Mouse (Mus musculus) adrenal gland, postnatal 14 days (tissue): Measurements from ENCODE around the gene Zc3hc1. TPM values are rescaled to one million over a fixed set of nuclear protein-coding genes. Genes with fewer than 3 reads are reported as not detected.
A peak's percentile ranks its signal among the peaks of the same experiment; 100 is the strongest.
"Not testable (repeated sequence)": the region's sequence is repeated elsewhere in the genome, so short reads cannot be mapped to it uniquely, and the experiment has no call there.

Source experiments
- DNase-seq: peaks from one replicate; pipeline ENCODE4 v3.0.0; 2021; ENCODE audit warnings: mixed read lengths
- long read RNA-seq, 2 experiments: library from polyadenylated mRNA; stranded (forward); transcript quantifications; one replicate each; pipeline ENCODE4 v2.0.0; 2021
- total RNA-seq: library from RNA; stranded (reverse); gene quantifications from 2 replicates; pipeline ENCODE4 v1.2.3, GENCODE M21; 2021

The Zc3hc1 gene
- total RNA-seq, result 16.4 and 22.4 TPM in 2 replicates
- long read RNA-seq, experiment 1, transcript Zc3hc1-201 (10 exons, 1,824 nt), result major isoform, 55 of 57 reads
- long read RNA-seq, experiment 1, partial matches to known transcripts, result 1 of 57 reads
- long read RNA-seq, experiment 1, other reads (novel, unspliced or antisense), result 0 of 57 reads
- long read RNA-seq, experiment 2, transcript Zc3hc1-201 (10 exons, 1,824 nt), result major isoform, 39 of 40 reads
- long read RNA-seq, experiment 2, partial matches to known transcripts, result 0 of 40 reads
- long read RNA-seq, experiment 2, other reads (novel, unspliced or antisense), result 1 of 40 reads

DNA sequence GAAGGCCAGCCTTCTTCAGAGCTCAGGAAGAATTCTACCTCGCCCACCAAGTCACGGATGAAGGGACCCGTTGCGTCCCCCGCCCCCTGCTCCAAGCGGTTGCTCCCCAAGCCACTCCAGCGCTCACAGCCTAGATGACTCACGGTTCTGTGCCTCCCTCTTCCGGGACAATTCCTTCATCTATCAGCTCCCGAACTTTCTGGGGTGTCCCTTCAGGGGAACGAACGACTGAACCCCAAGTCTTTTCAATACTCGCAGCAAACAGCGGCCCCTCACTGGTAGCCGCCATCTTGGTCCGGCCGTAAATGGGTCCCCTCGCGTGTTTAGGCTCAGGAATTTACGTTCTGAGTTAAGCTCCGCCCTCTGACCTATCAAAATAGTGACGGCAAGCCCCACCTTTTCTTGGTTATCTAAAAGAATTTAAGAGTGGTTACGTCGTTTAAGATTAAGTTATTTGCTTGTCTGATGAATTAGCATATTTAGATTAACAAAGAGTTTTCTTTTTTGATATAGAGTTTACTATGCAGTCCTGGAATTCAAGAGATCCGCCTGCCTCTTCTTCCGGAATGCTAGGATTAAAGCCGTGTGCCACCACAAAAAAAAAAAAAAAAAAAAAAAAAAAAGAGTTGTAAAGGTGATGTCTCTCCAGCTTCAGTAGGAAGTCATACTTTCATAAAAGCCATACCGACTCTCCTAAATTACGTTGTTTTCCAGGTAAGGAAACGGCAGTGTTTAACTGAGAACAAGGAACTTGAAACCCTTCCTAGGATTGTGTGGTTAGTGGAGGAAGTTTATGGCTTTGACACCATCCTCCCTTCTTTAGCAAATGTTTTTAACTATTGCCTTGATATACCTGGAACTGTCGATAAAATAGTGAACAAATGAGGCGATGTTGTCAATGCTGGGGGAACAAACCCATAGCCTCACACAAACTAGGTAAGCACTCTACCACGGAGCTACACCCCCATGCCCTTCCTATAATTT, at the start of gene Zc3hc1:
TSS of gene Zc3hc1 (minus strand) at position 315 of the 984 bp plus-strand sequence.
- peak; percentile 88 for DNase-seq

DNA sequence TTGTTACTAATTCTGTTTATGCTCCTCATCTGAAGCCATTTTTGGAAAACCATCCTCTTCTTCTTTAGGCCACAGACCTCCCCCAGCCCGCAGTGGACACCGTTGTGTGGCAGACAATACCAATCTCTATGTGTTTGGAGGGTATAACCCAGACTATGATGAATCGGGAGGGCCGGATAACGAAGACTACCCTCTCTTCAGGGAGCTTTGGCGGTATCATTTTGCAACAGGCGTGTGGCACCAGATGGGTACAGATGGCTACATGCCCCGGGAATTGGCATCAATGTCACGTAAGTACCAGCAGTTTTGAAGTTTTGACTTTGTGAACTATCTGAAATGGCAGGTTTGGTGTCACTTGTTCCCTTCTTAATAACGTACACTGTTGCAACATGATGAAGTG, 48.7 kb upstream of the Zc3hc1 start:
- DNase-seq, result no peak

DNA sequence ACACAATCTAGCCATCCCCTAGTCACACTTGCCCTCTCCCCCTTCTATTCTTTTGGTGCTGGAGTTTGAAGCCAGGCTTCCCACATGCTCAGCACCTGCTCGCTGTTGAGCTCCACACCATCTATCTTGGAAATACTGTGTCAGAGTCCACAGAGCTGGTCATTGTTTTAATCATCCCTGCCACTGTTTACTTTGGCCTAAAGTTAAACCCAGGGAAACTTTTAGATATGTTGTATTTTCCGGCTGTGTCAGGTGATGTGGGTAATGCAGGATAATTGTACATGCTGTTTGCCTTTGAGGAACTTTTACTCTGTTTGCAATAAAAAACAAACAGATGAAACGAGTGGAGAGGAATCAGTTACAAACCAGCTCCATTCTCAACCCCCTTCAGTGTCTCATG, 46.2 kb upstream of the Zc3hc1 start:
- DNase-seq, result no peak

DNA sequence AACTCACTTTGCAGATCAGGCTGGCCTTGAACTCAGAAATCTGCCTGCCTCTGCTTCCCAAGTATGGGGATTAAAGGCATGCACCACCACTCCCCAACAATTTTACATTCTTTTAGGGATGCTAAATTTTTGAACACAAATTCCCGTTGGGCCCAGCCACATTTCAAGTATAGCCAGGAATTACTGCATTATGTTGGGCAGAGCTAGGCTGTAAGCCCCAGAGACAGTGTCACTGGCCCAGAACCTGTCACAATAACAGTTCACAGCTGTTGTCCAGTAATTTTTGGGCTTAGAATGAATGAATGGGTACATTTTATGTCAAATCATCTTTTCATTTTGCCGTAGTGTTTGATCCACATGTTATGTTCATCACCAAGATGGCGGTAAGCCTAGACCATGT, 45.6 kb upstream of the Zc3hc1 start:
- no peak for DNase-seq

DNA sequence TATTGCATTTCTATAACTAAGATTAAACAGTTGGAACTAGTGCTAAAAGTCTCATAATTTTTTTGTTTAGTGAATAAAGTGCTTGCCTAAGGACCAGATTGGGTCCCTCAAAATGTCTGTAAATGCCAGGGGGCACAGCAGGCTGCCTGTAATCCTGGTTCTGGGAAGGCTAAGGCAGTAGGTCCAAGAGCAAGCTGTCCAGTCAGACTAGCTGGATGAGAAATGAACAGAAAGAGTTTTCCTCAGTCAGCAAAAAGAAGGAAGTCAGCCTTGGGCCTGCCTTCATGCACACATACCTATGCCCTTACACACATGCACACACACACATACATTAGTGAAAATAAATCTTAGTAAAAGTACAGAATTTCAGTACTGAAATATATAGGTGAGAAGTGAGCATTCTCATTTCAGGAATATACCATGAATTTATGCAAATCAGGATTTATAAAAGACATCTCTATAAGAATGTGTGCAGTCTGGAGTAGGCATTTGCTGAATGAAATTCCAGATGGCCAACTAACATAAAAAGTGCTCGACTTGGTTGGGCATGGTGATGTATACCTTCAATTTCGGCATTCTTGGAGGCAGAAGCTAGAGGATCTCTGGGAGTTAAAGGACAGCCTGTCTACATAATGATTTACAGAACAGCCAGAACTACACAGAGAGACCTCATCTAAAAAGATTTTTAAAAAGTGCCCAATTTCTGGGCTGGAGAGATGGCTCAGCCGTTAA, 41.8 kb upstream of the Zc3hc1 start:
- DNase-seq, result no peak

DNA sequence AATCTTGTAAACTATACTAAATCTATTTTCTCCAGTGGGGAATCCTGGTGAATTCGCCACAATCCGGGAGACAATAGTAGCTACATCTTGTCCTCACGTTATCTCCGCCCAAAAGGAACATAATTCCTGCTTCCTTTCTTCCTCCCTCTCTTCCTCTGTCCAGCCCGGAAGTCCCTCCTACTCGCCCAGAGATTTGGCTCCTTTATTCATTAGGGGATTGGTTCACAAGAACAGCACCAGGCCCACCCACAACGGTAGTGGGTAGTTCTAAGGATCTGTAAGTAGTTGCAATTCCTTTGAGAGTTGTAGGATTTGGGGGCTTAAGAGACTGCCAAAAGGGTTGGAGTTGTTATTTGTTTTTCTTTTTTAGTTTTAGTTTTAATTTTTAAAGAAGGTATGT, 26.0 kb upstream of the Zc3hc1 start:
- no peak for DNase-seq

DNA sequence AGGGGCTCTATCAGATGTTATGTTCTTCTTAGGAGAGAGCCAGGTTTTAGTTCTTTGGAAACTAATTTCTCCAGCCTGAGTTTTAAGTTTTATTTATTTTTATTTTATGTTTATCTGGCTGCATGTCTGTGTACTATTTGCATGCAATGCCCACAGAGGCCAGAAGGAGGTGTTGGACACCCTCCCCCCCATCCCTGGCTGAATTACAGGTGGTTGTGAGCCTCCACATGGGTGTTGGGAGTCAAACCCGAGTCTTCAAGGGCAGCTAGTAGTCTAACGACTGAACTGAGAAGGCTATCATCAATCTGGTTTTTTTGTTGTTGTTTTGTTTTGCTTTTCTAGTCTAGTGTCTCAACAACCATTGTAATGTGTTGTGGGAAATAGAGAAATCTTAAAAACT, 25.3 kb upstream of the Zc3hc1 start:
- DNase-seq, result no peak

DNA sequence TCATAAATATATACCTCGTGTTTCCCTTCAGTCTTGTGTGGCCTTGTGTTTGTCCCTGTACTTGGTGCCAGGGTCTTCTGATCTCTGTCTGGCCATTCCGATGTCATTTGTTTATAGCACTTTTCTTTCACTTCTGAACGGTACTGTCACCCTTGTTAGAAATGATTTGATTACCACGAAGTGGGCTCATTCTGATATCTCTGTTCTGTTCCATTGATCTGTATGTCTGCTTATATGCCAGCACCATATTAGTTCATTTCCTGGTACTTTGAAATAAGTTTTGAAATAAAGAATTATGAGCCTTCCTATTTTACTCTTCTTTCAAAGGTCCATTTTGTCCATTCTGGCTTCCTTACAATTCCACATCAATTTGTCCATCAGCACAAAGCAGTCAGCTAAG, 20.5 kb upstream of the Zc3hc1 start:
- peak; percentile 20 for DNase-seq

DNA sequence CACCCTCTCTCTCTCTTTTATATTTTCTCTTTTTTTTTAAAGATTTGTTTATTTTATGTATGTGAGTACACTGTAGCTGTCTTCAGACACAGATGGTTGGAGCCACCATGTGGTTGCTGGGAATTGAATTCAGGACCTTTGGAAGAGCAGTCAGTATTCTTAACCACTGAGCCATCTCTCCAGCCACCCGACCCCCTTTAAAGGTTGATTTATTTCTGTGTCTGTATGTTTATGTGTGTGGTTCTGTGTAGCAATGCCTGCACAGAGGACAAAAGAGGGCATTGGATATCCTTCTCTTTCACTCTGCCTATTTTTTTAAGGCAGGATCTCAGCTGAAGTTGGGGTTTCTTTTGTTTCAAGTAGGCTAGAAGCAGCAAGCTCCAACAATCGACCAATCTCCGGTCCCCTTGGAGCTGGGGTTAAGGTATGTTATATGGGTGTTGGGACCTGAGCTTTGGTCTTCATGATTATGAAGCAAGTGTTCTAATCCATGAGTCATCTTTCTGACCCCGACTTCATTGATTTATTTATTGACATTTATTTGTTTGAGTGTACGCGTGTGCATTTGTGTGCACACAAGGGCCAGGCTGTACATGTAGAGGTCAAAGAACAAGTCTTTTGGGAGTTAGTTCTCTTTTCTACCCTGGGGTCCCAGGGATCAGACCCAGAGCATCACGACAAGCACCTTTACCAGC, 18.7 kb upstream of the Zc3hc1 start:
- no peak for DNase-seq

DNA sequence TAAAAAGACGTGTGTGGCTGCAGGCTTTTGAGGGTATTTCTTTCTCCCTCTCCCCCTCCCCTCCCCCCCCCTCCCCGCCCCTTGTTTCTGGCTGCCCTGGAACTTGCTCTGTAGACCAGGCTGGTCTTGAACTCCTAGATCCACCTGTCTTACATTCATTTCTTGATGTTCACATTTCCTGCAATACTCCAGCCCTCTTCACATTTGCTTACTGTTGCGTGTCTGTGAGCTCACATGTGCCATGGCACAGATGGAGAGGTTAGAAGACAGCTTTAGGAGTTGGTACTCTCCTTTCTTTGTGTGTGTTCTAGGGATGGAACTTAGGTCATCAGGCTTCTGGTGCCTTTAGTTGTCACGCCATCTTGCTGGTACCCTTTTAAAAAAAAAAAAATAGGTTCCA, 17.4 kb upstream of the Zc3hc1 start:
- DNase-seq, result no peak

DNA sequence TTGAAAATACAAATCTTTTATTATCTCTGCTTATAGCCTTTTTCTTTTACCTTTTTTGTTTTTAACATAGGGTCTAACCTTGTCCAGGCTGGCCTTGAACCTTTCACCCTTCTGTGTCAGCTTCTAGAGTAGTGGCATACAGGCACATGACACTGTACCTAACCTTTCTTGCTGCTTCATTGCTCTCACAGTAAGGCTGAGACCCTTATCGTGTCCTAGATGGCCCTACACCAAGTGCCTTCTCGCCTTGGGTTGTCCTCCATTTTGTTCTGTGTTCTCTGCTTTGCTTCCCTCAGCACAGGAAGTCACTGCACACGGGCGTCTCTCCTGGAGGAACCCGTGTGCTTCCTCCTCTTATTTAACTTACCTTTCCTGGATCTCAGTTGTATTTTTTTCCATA, 13.8 kb upstream of the Zc3hc1 start:
- DNase-seq, result no peak

DNA sequence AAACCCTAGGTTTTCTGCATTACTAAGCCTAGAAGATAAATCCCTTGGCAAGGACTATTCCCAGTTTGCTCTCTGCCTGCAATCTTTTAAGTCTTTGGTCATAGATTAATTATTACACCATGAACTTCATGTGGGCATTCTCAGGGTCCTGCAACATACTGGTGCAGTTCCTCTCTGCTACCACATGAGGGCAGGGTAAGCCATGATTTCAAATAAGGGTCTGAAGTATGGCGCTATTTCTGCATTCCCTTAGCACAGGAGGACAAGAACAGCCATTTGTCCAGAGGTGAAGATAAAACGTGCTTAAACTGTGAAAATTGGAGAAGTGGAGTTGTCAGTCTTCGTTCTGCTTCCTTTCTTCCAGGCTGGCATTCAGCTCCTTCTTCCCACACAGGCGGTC, 12.6 kb upstream of the Zc3hc1 start:
- DNase-seq, result peak; percentile 81

DNA sequence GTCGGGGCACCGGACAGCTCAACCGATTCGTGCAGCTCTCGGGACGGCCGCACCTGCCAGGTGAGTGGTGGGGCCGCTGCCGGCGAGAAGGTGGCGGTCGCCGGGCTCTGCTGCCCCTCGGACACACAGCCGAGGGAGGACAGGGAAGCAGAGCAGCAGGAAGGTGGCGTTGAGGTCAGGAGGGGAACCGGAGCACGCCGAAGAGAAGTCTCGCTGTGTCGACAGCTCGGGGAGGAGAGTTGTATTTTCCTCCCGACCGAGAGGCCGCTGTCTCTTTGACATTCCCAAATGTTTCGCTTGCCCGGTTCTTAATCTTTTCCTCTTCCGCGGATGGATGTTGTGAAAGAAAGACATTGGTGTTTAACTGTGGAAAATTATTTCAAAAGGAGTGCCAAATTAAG, 11.3 kb upstream of the Zc3hc1 start:
- no peak for DNase-seq

DNA sequence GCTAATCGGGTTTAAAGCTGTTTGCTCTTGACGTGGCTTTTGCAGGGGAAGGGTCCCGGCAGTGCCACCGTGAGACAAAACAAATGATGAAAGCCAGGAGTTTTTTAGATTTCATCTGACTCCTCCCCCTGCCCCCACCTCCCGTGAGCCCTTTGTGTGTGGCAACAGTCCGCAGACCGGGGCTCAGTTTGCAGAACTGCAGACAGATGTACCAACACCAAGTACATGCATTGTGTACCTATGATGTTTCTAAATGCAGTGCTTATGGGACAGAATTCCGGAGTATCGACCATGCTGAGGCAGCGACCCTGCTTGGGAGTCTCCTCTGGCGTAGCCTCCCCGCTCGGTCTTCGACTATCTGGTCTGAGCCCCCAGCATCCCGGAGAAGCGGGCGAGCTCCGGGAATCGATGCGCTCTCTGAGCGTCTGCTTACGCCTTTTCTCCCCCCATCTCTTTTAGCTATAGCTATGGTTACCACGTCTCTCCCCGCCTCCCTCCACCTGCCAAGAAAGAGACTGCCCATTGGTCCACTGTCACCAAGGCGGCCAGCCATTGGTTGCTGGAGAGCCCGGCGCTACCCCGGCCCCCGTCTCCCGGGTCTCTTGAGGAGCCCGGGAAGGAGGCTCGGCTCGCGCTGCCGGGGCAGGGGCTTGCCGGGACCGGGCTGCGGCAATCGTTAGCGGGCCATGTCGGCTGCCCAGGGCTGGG, 10.6 kb upstream of the Zc3hc1 start, which contains the start of gene Klhdc10:
TSS of gene Klhdc10 (plus strand) at position 561 of the 708 bp plus-strand sequence.
- peak; percentile 100 for DNase-seq

DNA sequence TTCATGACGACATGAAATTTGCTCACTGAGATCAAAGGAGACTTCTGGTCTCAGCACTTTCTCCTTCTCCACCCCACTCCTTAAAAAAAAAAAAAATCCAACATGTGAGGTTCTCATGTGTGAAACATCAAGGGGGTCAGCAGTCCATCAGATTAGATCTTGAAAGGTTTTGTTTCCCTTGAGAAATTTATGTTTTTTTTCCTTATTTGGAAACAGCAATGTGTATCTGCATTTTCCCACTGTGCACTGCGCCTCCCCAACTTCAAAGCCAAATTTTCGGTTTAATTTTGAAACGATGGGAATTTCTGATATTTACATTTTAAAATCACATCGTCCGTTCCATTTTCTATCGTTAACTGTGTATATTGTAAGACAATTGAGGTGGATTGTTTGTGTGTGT, 9.9 kb upstream of the Zc3hc1 start:
- DNase-seq, result no peak

DNA sequence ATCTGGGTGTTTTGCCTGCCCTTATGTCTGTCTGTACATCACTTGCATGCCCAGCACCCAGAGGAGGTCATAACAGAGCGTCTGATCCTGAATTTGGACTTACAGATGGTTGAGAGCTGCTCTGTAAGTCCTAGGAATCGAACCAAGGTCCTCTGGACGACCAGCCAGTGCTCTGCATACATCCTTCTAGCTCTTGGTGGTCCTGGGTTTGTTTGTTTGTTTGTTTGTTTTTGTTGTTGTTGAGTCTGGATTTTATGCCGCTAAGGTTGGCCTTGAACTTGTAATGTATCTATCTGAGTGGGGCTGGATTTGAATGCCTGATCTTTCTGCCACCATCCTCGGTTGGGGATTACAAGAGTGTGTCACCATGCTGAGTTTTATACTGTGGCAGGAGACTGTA, 9.3 kb upstream of the Zc3hc1 start:
- DNase-seq, result no peak

DNA sequence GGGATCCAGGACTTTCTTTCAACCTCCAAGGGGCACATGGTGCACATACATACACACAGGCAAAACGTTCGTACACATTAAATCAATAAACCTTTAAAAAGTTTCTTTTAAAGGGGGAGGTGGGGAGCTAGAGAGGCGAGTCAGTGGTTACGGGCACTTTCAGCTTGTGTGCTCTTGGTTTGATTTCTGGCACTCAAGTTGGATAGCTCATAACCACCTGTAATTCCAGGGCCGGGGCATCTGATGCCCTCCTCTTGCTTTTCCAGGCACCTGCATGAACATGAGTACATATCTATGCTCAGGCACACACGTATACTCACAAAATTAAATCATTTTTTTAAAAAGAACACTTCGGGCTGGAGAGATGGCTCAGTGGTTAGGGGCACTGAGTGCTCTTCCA, 1.2 kb upstream of the Zc3hc1 start:
- DNase-seq, result no peak

DNA sequence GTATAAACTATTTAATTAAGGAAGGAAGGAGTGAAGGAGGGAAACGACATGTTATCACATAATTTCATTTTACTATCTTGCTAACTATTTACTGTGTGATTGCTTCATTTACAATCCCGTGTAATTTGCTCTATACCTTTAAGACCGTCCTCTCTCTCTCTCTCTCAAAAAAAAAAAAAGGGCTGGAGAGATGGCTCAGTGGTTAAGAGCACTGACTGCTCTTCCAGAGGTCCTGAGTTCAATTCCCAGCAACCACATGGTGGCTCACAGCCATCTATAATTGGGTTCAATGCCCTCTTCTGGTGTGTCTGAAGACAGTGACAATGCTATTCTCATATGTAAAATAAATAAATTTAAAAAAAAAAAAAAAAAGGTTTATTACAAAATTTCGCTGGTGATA, 557 bp downstream of the Zc3hc1 start:
- not testable (repeated sequence) for DNase-seq

DNA sequence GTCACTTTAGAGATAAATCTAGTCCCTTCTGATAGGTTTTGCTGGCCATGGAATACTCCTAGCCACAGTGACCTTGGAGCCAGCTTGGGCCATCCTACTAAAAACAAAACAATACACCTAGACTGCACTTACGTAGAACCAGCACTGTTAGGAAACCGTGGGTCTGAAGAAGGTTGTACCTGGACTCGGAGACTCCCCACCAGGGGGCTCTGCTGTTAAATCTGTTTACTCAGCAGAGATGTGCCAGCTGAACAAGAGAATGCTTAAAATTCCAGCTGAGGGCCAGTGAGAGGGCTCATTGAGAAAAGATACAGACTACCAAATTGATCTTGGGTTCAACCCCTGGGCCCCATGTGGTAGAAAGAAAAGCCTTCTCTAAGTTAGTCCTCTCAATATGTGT, 9.7 kb downstream of the Zc3hc1 start:
- no peak for DNase-seq

DNA sequence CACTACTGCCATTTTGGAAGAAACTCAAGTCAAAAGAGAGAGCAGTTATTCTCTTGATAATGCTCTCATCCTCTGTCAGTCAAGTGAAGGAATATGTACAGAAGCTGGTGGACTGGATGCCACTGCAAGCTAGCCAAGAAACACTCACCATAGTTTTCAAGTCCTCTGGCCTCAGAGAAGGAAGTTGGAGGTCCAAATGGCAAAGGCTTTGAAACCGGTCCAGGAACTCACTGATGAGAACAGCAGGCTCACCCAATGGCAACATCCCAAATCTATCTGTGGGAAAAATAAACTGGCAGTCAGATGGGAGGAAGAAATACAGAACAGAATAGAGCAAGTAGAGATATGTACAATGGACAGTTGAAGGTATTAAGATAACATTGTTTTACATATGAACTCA, 15.0 kb downstream of the Zc3hc1 start:
- DNase-seq, result no peak

DNA sequence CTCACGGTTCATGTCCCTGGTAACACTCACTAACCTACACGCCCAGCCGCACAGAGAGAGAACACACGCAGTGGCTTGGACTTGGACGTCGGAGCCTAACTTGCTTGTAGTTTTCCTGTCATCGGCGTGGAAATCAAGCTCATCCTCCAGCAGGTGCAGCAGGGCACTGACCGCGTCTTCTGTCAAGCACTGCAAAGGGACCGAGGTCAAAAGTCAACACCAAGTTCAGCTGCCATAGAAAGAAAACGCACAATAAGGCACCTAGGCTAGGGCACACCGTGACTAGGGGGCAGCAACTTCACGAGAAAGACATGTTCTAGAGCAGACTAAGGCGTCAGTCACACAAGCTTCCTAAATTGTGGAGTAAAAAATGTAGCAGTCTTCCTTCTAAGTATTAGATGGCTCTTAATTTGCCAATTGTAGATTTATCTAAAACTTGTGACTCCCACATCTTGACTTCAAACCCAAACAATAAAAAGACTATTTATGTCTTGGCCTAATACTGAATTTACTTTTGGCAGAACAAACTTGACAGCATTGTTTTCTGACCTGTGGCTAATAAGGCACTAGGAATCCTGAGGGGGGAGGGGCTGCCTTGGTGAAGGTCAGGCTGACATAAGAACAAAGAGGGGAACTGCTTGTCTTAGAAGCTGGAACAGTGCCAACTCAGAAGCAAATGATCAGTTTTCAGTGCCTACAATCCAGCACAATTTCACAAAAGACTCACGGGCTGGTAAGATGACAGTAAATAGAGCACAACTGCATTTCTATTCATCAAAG, 15.9 kb downstream of the Zc3hc1 start:
- peak; percentile 84 for DNase-seq
